ENCODE assay signal across 23 mouse cellular contexts in genomic region chr3:119168166-119168565, GRCm38 (mm10).
DNase-seq lines count a peak whose midpoint lies in the region; ATAC-seq and TF ChIP-seq lines count a peak whose summit lies in the region.
"Had no signal": no experiment of that assay in that cellular context is flagged by ENCODE, and none has a peak within 500 bp of the region (broad histone marks: within the 10 kb centered on the region; RNA-seq: fewer than 3 reads in every experiment).

No protein-coding gene starts in this region.

- no peaks in the 10 kb centered on the region for H3K36me3 ChIP-seq in forebrain, embryonic 14.5 days (ENCODE audit: control insufficient read depth, insufficient read depth, low read length)
- H3K36me3 ChIP-seq in forebrain, postnatal 0 days (ENCODE audit: insufficient read depth), result no peaks in the 10 kb centered on the region
- H3K36me3 ChIP-seq in forebrain, embryonic 16.5 days (ENCODE audit: control insufficient read depth, insufficient read depth), result no peaks in the 10 kb centered on the region
- no peaks in the 10 kb centered on the region for H3K36me3 ChIP-seq in forebrain, embryonic 11.5 days (ENCODE audit: control insufficient read depth, insufficient read depth, low read length)
- H3K36me3 ChIP-seq in midbrain, embryonic 11.5 days (ENCODE audit: control insufficient read depth, insufficient read depth, low read length), result no peaks in the 10 kb centered on the region
- H3K36me3 ChIP-seq in midbrain, embryonic 13.5 days, result no peaks in the 10 kb centered on the region
- H3K36me3 ChIP-seq: G1E had no signal

- no peak overlapping the region for H3K9ac ChIP-seq in forebrain, embryonic 14.5 days (ENCODE audit: low read length)
- no peak overlapping the region for H3K9ac ChIP-seq in forebrain, postnatal 0 days
- H3K9ac ChIP-seq in forebrain, embryonic 16.5 days (replicated peaks; ENCODE audit: low read depth, low read length), result no peak overlapping the region
- no peak overlapping the region for H3K9ac ChIP-seq in forebrain, embryonic 11.5 days (ENCODE audit: low read length)
- no peak overlapping the region for H3K9ac ChIP-seq in midbrain, embryonic 11.5 days (ENCODE audit: low read length)
- no peak overlapping the region for H3K9ac ChIP-seq in midbrain, embryonic 13.5 days (replicated peaks)

- H3K9me3 ChIP-seq in forebrain, embryonic 14.5 days (replicated peaks; ENCODE audit: control insufficient read depth, low read length), result no peaks in the 10 kb centered on the region
- H3K9me3 ChIP-seq in forebrain, postnatal 0 days (ENCODE audit: low read length), result no peaks in the 10 kb centered on the region
- H3K9me3 ChIP-seq in forebrain, embryonic 16.5 days (ENCODE audit: control insufficient read depth, low read length), result no peaks in the 10 kb centered on the region
- H3K9me3 ChIP-seq in forebrain, embryonic 11.5 days (ENCODE audit: control insufficient read depth, low read length), result no peaks in the 10 kb centered on the region
- no peaks in the 10 kb centered on the region for H3K9me3 ChIP-seq in midbrain, embryonic 11.5 days (ENCODE audit: control insufficient read depth, low read length)
- H3K9me3 ChIP-seq in midbrain, embryonic 13.5 days, result no peaks in the 10 kb centered on the region
- H3K9me3 ChIP-seq: G1E had no signal

- H3K4me1 ChIP-seq in forebrain, embryonic 14.5 days (ENCODE audit: control insufficient read depth, insufficient read depth, low read length), result peaks cover 9% of the 10 kb centered on the region
- no peaks in the 10 kb centered on the region for H3K4me1 ChIP-seq in forebrain, postnatal 0 days (ENCODE audit: insufficient read depth)
- peaks cover 7% of the 10 kb centered on the region for H3K4me1 ChIP-seq in forebrain, embryonic 16.5 days (replicated peaks; ENCODE audit: control insufficient read depth, insufficient read depth, low read length)
- no peaks in the 10 kb centered on the region for H3K4me1 ChIP-seq in forebrain, embryonic 11.5 days (replicated peaks; ENCODE audit: control insufficient read depth, insufficient read depth, low read length)
- H3K4me1 ChIP-seq in midbrain, embryonic 11.5 days (ENCODE audit: control insufficient read depth, insufficient read depth, low read length), result peaks cover 4% of the 10 kb centered on the region; the same call in 1 of the 2 replicates
- H3K4me1 ChIP-seq in midbrain, embryonic 13.5 days (replicated peaks), result peaks cover 10% of the 10 kb centered on the region; the same call in 1 of the 2 replicates

- no peak for TF ChIP-seq POLR2A in brain, embryonic 14.5 days (IDR thresholded peaks at IDR 0.05; ENCODE audit: borderline replicate concordance, extremely low read depth, insufficient read depth, insufficient read length, poor library complexity, severe bottlenecking)

- WGBS in forebrain, embryonic 14.5 days, result 33% methylated on average over 2 of the region's 2 CpGs
- WGBS in forebrain, postnatal 0 days, result 28% methylated on average over 2 of the region's 2 CpGs
- WGBS in forebrain, embryonic 16.5 days, result 33% methylated on average over 2 of the region's 2 CpGs
- WGBS in forebrain, embryonic 11.5 days, result 46% methylated on average over 2 of the region's 2 CpGs
- WGBS in midbrain, embryonic 11.5 days, result 49% methylated on average over 2 of the region's 2 CpGs
- WGBS in midbrain, embryonic 13.5 days, result 32% methylated on average over 2 of the region's 2 CpGs

- TF ChIP-seq CTCF in forebrain, postnatal 0 days (IDR thresholded peaks at IDR 0.05; ENCODE audit: low read depth), result no peak
- TF ChIP-seq CTCF in brain, embryonic 14.5 days (IDR thresholded peaks at IDR 0.05; ENCODE audit: borderline replicate concordance, extremely low read depth, insufficient read depth, insufficient read length), result no peak

- H3K27ac ChIP-seq in forebrain, embryonic 14.5 days (ENCODE audit: low read depth, low read length), result no peak overlapping the region
- H3K27ac ChIP-seq in forebrain, postnatal 0 days (ENCODE audit: low read depth, low read length), result no peak overlapping the region
- no peak overlapping the region for H3K27ac ChIP-seq in forebrain, embryonic 16.5 days (ENCODE audit: low read length)
- no peak overlapping the region for H3K27ac ChIP-seq in forebrain, embryonic 11.5 days (ENCODE audit: low read depth, low read length)
- no peak overlapping the region for H3K27ac ChIP-seq in midbrain, embryonic 11.5 days (ENCODE audit: low read depth, low read length)
- H3K27ac ChIP-seq in midbrain, embryonic 13.5 days, result no peak overlapping the region

- no peak overlapping the region for H3K4me3 ChIP-seq in forebrain, embryonic 14.5 days (ENCODE audit: low read depth, low read length)
- H3K4me3 ChIP-seq in forebrain, postnatal 0 days (ENCODE audit: low read depth, low read length), result no peak overlapping the region
- H3K4me3 ChIP-seq in forebrain, embryonic 16.5 days (replicated peaks; ENCODE audit: low read length), result no peak overlapping the region
- no peak overlapping the region for H3K4me3 ChIP-seq in forebrain, embryonic 11.5 days (ENCODE audit: low read depth, low read length)
- H3K4me3 ChIP-seq in midbrain, embryonic 11.5 days (ENCODE audit: low read depth, low read length), result no peak overlapping the region
- no peak overlapping the region for H3K4me3 ChIP-seq in midbrain, embryonic 13.5 days (replicated peaks)

- peak; percentile 48 for DNase-seq in forebrain, embryonic 14.5 days (ENCODE audit: low spot score)
- no peak for DNase-seq in forebrain, postnatal 0 days
- no peak for DNase-seq in forebrain, embryonic 11.5 days (ENCODE audit: low spot score)
- DNase-seq in midbrain, embryonic 11.5 days (ENCODE audit: low spot score, missing footprints), result peak; percentile 68
- peak; percentile 61 for DNase-seq in brain, embryonic 14.5 days (ENCODE audit: low read depth)
- no peak for DNase-seq in layer of hippocampus, adult 9-11 months
- DNase-seq: adrenal gland, adult 2 months; adrenal gland, adult 8-10 months; adrenal gland, postnatal 10 days; adrenal gland, postnatal 14 days; adrenal gland, postnatal 25 days; adrenal gland, postnatal 36 days; B cell, adult 2 months; cerebellum, adult 11 months; cerebellum, adult 11-12 months; cerebellum, adult 18-20 months had no signal

- H3K27me3 ChIP-seq in forebrain, embryonic 14.5 days (replicated peaks; ENCODE audit: control insufficient read depth, insufficient read depth, low read length), result no peaks in the 10 kb centered on the region
- no peaks in the 10 kb centered on the region for H3K27me3 ChIP-seq in forebrain, postnatal 0 days (ENCODE audit: insufficient read depth, low read length)
- no peaks in the 10 kb centered on the region for H3K27me3 ChIP-seq in forebrain, embryonic 16.5 days (replicated peaks; ENCODE audit: control insufficient read depth, insufficient read depth, low read length)
- no peaks in the 10 kb centered on the region for H3K27me3 ChIP-seq in forebrain, embryonic 11.5 days (ENCODE audit: control insufficient read depth, insufficient read depth, low read length)
- H3K27me3 ChIP-seq in midbrain, embryonic 11.5 days (ENCODE audit: control insufficient read depth, insufficient read depth, low read length), result no peaks in the 10 kb centered on the region
- no peaks in the 10 kb centered on the region for H3K27me3 ChIP-seq in midbrain, embryonic 13.5 days
- H3K27me3 ChIP-seq: CH12.LX had no signal

- no peak for ATAC-seq in forebrain, embryonic 14.5 days
- no peak for ATAC-seq in forebrain, postnatal 0 days
- peak; percentile 36; the same call in 1 of the 2 replicates for ATAC-seq in forebrain, embryonic 16.5 days
- no peak for ATAC-seq in forebrain, embryonic 11.5 days (replicated peaks; ENCODE audit: low FRiP score)
- ATAC-seq in midbrain, embryonic 11.5 days (ENCODE audit: low FRiP score), result no peak
- ATAC-seq in midbrain, embryonic 13.5 days, result no peak
- ATAC-seq: activated CD4-positive, CD25-positive, alpha-beta regulatory T cell, adult 4 months; CD4-positive, CD25-positive, alpha-beta regulatory T cell, adult 4 months; Patski had no signal

- H3K4me2 ChIP-seq in forebrain, embryonic 14.5 days (ENCODE audit: low read length), result no peak overlapping the region
- no peak overlapping the region for H3K4me2 ChIP-seq in forebrain, postnatal 0 days (ENCODE audit: low read depth)
- no peak overlapping the region for H3K4me2 ChIP-seq in forebrain, embryonic 16.5 days (ENCODE audit: low read length)
- H3K4me2 ChIP-seq in forebrain, embryonic 11.5 days (ENCODE audit: low read depth, low read length, severe bottlenecking), result no peak overlapping the region
- no peak overlapping the region for H3K4me2 ChIP-seq in midbrain, embryonic 11.5 days
- H3K4me2 ChIP-seq in midbrain, embryonic 13.5 days (replicated peaks), result no peak overlapping the region

Comparison
In these comparisons a context has a peak if more than half of its experiments do, and no peak if none do; other contexts are left out.
1. DNase-seq: peak in forebrain, embryonic 14.5 days (single experiment), midbrain, embryonic 11.5 days (single experiment) and brain, embryonic 14.5 days (single experiment); none in forebrain, postnatal 0 days (single experiment), forebrain, embryonic 11.5 days (single experiment) and layer of hippocampus, adult 9-11 months (single experiment).